Mouse (Mus musculus): ENCODE data around the gene Mgat4e.

Mgat4e gene

DNA sequence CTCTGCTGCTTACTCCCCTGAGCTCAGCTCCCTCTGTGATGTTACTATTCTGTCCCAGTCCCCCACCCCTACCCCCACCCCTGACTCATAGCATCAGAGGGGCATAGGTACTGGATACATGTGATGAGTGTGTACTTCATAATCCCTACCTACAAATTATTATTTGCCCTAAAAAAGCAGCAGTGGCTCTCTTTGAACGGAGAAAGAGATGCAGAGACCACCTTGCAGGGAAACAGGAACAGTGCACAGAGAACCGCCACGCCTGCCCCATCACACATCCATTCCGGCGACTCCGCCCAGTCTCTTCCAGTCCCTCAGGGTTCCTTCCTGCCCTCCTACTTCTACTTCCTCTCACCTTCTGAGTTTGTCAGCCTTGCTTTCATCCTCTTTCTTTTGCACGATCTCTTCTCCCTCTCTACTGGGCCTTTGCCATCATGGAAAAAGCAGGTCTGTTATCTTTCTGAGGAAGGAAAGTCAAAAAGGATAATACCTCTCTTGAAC lies at the start of gene Mgat4e:
Gene Mgat4e, minus strand, starts transcription at position 51 of the 501 bp plus-strand sequence.
- in situ Hi-C loops (cut with MboI; ENCODE audit: low pct_unique_long_range_greater_than_20kb in 1 of 2, low sequenced_read_pairs in 2 of 2, unreplicated experiment in 1 of 2): loop anchor here in 1 of 2 experiments (25.0 kb wide), 1 partner anchor 887 kb away; the partner anchor contains the start of genes Gm38394 and Zbed6

DNA sequence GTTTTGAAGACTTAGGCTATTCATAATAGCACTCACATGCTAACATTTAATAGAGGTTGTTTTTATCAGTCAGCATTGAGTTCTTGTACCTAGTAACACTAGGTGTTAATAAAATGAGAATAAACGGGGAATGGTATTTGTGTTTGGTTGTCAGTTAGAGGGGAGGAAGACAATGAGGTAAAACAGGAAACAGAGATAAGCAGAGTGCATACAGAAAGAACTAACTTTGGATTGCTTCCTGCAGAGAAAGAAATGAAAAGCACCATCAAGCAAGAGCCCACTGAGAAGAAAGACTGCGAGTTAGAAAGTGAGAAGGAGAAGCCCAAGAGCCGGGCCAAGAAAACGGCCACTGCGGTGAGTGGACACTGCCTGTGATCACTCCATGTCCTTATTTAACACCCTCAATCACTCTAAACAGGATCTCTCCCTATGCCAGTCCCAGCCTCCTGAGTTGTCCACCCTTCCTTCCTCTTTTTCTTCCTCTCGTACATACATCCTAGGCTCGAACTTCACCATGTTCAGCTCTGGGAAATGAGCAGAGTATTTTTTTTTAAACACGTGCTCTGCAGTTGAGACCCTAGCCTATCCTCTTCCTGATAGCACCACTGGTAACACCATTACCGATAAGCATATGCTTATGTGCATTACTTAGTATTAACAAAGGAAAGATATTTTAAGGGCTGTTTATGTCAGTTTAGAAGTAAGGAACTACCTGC lies 48.0 kb upstream of the Mgat4e start:
- in situ Hi-C loops (cut with MboI; ENCODE audit: low pct_unique_long_range_greater_than_20kb in 1 of 2, low sequenced_read_pairs in 2 of 2, unreplicated experiment in 1 of 2): loop anchor here in 1 of 2 experiments (10.0 kb wide), 1 partner anchor 73 kb away; no protein-coding TSS in a partner anchor

DNA sequence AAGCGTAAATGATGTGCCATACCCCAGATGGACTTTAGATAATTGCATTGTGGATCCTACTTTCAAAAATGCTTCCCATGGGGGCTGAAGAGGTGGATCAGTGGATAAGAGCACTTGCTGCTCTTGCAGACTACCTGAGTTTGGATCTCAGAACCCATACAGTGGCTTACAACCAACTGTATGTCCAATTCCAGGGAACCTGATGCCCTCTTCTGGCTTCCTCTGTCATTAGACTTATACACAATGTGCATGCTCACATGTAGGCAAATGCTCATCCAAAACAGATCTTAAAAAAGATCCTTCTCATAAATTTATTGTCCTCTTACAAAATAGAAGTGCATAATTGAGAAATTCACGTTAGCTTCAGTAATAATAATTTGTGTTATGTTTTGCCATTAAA lies 42.3 kb upstream of the Mgat4e start:
- in situ Hi-C loops (cut with MboI; ENCODE audit: low pct_unique_long_range_greater_than_20kb in 1 of 2, low sequenced_read_pairs in 2 of 2, unreplicated experiment in 1 of 2): loop anchor here in 1 of 2 experiments (10.0 kb wide), 1 partner anchor 67 kb away; no protein-coding TSS in a partner anchor

DNA sequence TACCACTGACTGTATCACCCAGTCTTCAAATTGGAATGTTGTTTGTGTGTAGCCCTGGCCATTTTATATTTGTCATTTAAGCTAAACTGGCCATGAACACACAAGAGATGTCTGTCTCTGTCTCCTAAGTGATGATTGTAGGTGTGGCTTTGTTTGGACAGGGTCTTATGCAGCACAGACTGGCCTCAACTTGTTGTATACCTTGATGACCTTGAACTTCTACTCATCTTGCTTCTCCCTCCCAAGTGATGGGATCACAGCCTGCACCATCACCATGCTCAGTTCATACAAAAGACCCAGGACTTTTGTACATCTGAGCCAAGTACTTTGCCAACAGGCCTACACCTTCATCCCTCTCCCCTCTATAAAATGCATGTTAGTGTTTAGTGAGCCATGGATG lies 40.2 kb upstream of the Mgat4e start:
- in situ Hi-C loops (cut with MboI; ENCODE audit: low pct_unique_long_range_greater_than_20kb in 1 of 2, low sequenced_read_pairs in 2 of 2, unreplicated experiment in 1 of 2): loop anchor here in 1 of 2 experiments (10.0 kb wide), 1 partner anchor 65 kb away; no protein-coding TSS in a partner anchor

DNA sequence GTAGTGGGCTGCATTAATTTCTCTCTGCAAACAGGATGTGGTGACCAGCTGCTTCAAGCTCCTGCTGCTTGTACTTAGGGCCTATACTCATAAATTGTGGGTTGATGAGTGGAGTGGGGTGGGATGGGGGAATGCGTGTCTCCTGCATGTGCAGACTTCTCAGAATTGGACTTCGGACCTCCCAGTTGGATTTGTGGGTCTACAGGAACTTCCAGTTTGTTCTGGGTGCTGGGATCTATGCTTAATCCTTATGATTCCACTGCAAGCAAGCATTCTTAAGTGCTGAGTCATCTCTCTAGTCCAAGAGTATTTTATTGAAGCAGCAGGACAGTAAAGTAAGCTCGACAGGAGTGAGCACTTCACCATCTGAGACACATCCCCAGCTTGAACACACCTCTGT lies 34.1 kb upstream of the Mgat4e start:
- in situ Hi-C loops (cut with MboI; ENCODE audit: low pct_unique_long_range_greater_than_20kb in 1 of 2, low sequenced_read_pairs in 2 of 2, unreplicated experiment in 1 of 2): no loop called here

DNA sequence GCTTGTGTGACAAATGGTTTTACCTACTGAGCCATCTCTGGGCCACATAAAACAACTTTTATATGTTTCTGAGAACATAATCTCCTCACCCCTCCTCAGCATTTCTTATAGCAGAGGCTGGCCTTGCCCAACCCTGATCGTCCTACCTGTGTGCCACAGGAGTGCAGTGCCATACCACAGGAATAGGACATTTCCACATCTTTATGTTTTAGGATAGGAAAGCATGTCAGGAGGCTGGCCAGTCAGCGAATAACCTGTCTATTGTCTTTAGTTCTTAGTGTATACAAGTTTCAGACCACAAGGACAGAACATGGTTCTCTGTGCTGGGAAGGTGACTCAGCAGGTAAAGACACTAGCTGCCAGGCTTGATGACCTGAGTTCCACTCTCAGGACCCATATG lies 31.3 kb upstream of the Mgat4e start:
- in situ Hi-C loops (cut with MboI; ENCODE audit: low pct_unique_long_range_greater_than_20kb in 1 of 2, low sequenced_read_pairs in 2 of 2, unreplicated experiment in 1 of 2): no loop called here

DNA sequence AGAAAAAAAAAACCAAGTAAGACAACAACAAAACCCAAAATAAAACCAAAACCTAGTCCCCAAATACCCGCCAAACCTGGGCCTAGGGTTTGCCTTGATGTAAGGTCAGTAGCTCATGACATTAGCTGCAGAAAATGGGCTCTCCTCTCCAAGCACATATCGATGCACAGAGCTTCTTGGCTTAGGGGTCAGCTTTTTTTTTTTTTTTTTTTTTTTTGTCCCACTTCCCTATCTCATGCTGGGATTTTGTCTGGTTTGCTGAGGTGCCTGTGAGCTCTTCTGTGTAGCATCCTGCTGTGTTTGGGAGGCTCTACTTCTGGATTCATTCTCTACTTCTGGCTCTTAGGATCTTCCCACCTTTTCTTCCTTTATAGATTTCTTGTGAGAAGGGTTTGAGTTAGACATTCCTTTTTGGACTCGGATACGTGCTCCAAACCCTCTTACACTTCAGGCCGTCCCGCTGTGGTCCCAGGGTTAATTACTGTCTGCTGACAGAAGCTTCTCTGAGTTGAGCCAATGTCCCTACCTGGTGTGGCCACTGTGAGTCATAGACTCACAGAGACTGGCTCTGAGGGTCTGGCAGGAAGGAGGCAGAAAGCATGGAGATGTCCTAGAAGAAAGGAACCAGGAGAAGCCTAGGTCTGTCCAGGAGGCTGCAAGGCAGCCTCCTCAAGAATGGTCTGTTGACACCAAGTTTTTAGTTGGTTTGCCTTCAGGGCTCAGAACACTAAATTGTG lies 28.1 kb upstream of the Mgat4e start:
- in situ Hi-C loops (cut with MboI; ENCODE audit: low pct_unique_long_range_greater_than_20kb in 1 of 2, low sequenced_read_pairs in 2 of 2, unreplicated experiment in 1 of 2): no loop called here

DNA sequence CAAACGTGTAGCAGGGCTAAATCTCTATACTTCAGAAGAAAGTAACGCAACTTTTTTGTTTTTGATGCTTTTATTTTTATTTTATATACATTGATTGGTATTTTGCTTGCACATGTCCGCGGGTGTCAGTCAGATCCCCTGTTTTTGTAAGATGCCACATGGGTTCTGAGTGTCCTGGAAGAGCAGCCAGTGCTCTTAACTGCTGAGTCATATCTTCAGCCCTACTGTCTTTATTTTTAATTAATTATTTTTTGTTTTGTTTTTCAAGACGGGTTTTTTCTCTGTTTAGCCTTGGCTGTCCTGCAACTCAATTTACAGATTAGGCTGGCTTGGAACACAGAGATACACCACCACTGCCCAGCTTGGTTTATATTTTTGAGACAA lies 24.4 kb upstream of the Mgat4e start:
- in situ Hi-C loops (cut with MboI; ENCODE audit: low pct_unique_long_range_greater_than_20kb in 1 of 2, low sequenced_read_pairs in 2 of 2, unreplicated experiment in 1 of 2): loop anchor here in 1 of 2 experiments (25.0 kb wide), 1 partner anchor 912 kb away; the partner anchor contains the start of genes Gm38394 and Zbed6

DNA sequence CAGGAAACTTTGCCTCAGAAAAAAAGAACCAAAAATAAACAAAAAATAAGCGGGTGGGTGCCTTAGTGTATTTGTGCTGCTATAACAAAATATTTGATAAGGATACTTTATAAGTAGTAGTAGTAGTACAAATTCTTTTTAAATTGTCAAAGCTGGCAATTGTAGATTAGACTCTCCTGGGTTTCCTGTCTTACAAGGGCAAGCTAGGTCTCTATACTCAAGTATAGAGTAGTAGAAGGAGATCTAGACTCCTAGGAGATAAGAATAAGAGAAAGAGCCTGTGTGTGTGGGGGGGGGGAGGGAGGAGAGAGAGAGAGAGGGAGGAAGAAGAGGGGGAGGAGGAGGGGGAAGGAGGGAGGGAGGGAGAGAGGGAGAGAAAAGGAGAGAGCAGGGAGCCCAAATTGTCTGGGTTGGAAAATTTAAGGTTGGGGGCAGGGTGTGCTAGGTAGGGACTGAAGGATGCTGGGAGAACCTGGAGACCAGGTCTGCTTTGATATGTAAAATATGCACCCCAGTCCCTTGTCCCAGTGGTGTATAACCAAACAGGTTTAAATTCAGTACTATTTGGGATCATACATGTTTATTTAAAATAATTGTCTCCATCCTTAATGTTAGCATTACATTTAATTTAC lies 23.9 kb upstream of the Mgat4e start:
- in situ Hi-C loops (cut with MboI; ENCODE audit: low pct_unique_long_range_greater_than_20kb in 1 of 2, low sequenced_read_pairs in 2 of 2, unreplicated experiment in 1 of 2): loop anchor here in 1 of 2 experiments (25.0 kb wide), 1 partner anchor 911 kb away; the partner anchor contains the start of genes Gm38394 and Zbed6

DNA sequence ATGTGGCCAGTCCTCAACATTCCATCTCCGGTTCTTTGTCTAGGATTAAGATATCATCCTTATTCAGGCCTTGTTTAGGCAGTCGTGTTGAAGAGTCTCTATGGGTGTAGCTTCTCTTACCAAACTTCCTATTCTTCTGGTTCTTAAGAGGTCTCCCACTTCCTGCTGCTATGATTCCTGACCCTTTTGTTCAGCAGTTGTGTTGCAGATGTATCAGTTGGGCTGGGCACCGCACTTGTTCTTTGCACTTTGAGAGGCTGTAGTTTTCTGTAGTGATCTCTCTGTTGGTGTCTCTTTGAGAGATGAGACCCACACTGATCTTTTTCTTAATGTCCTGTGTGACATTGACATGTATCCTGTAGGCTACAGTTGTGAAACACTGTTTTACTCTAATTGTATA lies 21.1 kb upstream of the Mgat4e start:
- in situ Hi-C loops (cut with MboI; ENCODE audit: low pct_unique_long_range_greater_than_20kb in 1 of 2, low sequenced_read_pairs in 2 of 2, unreplicated experiment in 1 of 2): loop anchor here in 1 of 2 experiments (25.0 kb wide), 1 partner anchor 908 kb away; the partner anchor contains the start of genes Gm38394 and Zbed6

DNA sequence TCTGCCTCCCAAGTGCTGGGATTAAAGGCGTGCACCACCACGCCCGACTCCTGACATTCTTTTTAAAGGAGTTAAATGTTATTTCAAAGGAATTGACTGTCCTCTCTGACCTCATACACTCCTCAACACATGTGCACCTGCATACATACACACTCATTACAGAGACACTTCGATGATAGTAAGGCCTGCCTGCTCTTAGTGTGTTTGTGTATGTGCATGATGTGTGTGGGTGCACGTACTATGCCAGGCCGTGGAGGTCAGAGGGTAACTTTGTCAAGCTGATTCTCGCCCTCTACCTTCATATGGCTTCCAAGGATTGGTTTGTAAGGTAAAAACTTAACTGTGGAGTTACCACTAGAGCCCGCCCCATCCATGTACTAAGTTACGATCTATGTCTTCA lies 20.7 kb upstream of the Mgat4e start:
- in situ Hi-C loops (cut with MboI; ENCODE audit: low pct_unique_long_range_greater_than_20kb in 1 of 2, low sequenced_read_pairs in 2 of 2, unreplicated experiment in 1 of 2): loop anchor here in 1 of 2 experiments (25.0 kb wide), 1 partner anchor 908 kb away; the partner anchor contains the start of genes Gm38394 and Zbed6

DNA sequence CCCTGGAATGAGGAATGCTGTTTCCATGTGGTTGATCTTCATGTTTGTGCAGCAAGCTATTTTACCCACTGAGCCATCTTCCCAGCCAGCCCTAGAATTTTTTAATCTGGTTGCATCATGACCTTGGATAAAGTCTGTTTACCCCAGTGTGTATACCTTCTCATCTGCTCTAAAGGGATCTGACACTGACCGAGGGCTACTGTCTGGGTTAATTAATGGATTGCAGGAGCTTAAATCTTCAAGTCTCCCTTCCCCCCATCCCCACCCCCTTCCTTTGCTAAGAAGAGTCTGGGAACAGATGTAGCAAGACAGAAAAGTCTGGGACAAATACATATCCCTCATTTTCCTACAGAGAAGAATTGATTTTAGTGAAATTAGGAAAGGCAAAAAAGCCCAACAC lies 18.0 kb upstream of the Mgat4e start:
- in situ Hi-C loops (cut with MboI; ENCODE audit: low pct_unique_long_range_greater_than_20kb in 1 of 2, low sequenced_read_pairs in 2 of 2, unreplicated experiment in 1 of 2): loop anchor here in 1 of 2 experiments (25.0 kb wide), 1 partner anchor 905 kb away; the partner anchor contains the start of genes Gm38394 and Zbed6

DNA sequence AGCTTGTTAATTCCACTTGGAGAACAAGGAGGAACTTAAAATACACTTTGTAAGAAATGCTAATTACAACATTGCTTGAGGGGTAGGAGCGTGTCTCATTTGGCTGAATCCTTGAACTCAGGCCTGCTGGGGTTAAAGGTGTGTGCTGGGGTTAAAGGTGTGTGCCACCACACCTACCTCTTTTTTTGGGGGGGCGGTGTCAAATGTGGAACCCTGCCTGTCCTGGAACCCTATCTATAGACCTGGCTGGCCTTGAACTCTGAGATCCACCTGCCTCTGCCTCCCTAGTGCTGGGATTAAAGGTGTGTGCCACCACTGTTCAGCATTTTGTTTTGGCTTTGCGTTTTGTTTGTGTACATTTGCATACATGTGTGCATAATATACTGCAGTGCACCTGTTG lies 14.2 kb upstream of the Mgat4e start:
- in situ Hi-C loops (cut with MboI; ENCODE audit: low pct_unique_long_range_greater_than_20kb in 1 of 2, low sequenced_read_pairs in 2 of 2, unreplicated experiment in 1 of 2): loop anchor here in 1 of 2 experiments (25.0 kb wide), 1 partner anchor 901 kb away; the partner anchor contains the start of genes Gm38394 and Zbed6

DNA sequence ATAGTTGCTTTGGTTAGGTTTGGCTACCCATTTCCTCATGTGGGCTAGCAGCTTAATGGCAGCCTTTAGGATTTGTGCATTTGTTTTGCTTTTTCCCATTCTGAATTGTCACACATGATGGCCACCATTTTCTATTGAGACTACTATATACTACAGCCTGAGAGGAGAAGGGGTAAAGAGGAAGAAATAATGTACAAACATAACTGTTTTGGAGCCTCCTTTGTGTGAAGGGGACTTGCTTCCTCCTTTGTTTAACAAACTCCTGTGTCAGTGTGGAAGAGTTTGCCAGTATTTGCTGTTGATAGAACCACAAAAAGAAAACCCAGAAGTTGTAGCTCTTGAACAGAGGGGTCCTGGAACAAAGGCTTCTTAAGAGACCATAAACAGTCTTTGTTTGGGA lies 13.0 kb upstream of the Mgat4e start:
- in situ Hi-C loops (cut with MboI; ENCODE audit: low pct_unique_long_range_greater_than_20kb in 1 of 2, low sequenced_read_pairs in 2 of 2, unreplicated experiment in 1 of 2): loop anchor here in 1 of 2 experiments (25.0 kb wide), 1 partner anchor 900 kb away; the partner anchor contains the start of genes Gm38394 and Zbed6

DNA sequence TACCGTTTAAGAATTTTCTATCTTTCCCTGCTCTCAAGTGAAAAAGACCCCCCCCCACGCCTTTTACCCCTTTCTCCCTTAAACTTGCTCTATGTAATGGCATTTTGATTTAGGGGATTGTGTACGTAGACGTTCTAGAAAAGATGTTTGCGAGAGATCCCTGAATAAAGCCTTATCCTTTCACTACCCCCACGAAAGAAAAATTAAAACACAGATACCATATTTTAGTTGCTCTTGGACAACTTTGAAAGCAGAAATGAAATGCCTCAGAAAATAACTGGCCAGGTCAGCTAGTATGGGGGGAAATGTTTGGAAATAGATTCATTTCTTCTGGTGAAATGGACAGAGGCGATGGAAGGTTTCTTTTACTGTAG lies 12.3 kb upstream of the Mgat4e start:
- in situ Hi-C loops (cut with MboI; ENCODE audit: low pct_unique_long_range_greater_than_20kb in 1 of 2, low sequenced_read_pairs in 2 of 2, unreplicated experiment in 1 of 2): loop anchor here in 1 of 2 experiments (25.0 kb wide), 1 partner anchor 899 kb away; the partner anchor contains the start of genes Gm38394 and Zbed6

DNA sequence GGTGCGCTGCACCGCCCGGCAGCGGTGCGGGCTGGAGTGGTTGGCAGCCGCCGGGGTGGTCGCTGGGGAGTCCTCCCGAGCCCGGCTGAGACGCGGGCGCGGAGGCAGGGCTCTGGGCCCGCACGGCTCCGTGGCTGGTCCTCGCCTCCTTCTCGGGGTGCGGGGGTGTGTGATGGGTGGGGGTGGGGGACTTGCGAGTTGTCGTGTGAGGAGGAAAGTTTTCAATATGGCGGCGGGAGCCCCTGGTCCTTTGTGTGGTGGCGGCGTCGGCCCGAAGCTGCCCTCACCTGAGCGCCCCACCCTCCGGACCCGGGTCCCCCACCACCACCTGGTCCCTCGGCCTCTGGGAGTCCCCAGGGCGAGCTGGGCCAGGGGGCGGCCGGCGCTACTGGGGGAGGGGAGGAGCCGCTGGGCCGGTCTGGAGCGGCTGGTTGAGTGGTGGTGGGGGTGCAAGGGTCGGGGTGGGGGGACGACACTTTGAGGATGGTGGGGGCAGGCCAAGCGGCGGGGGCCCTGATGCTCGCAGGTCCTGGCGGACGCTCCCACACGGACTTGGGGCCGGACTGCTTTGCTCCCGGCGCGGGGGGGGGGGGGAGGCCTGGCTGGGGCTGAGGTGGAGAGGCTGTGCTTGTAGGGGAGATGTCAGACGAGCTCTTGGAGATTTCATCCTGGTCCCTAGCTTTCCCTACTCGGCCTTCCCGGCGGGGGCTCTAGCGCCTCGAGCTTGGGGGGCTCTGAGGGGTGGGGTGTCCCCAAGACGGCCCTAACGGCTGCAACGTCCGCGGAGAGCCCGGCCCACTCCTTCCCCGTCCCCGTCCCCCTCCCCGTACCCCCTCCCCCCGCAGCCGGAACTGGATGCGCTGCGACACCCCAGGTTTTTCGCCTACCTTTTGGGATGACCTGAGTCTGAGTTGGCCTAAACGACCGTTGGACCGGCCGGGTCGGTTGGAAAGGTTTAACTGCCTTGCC lies 11.6 kb upstream of the Mgat4e start:
- in situ Hi-C loops (cut with MboI; ENCODE audit: low pct_unique_long_range_greater_than_20kb in 1 of 2, low sequenced_read_pairs in 2 of 2, unreplicated experiment in 1 of 2): loop anchor here in 1 of 2 experiments (25.0 kb wide), 1 partner anchor 899 kb away; the partner anchor contains the start of genes Gm38394 and Zbed6

DNA sequence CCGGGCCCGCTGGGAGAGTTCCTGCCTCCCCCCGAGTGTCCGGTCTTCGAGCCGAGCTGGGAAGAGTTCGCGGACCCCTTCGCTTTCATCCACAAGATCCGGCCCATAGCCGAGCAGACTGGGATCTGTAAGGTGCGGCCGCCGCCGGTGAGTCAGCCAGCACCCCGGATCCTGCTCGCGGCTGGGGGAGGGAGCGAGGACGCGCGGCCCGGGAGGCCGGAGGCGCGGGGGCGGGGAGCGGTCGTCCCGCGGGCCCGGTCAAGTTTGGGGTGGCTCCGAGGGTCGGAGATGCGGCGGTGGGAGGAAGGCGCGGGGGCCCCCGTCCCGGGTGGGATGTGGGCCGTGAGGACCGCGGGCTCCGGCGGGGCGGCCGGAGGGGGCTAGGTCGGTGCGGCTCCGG lies 10.9 kb upstream of the Mgat4e start:
- in situ Hi-C loops (cut with MboI; ENCODE audit: low pct_unique_long_range_greater_than_20kb in 1 of 2, low sequenced_read_pairs in 2 of 2, unreplicated experiment in 1 of 2): loop anchor here in 1 of 2 experiments (25.0 kb wide), 1 partner anchor 898 kb away; the partner anchor contains the start of genes Gm38394 and Zbed6

Data from mouse embryonic stem cell (cell line).